Mouse (Mus musculus) C2C12 (cell line): ENCODE data around the gene Dock2.

Experiments
- CEBPB ChIP-seq: IDR thresholded peaks from one replicate; pipeline ENCODE4 v1.6.1; 2011; ENCODE audit warnings: low read depth, mild to moderate bottlenecking, control low read depth, moderate library complexity
- CTCF ChIP-seq: IDR thresholded peaks from one replicate; pipeline ENCODE4 v1.5.1; 2011; ENCODE audit not compliant: control insufficient read depth, insufficient read depth, insufficient read length
- MYOG ChIP-seq: IDR thresholded peaks from one replicate; pipeline ENCODE4 v1.6.1; 2011; ENCODE audit not compliant: control insufficient read depth, insufficient read length; ENCODE audit errors: extremely low read depth
- USF1 ChIP-seq: IDR thresholded peaks from one replicate; pipeline ENCODE4 v1.6.1; 2011; ENCODE audit warnings: low read depth, mild to moderate bottlenecking, control low read depth, moderate library complexity

GRCm38 (mm10) chr11:34193658-34194057, 590.0 kb downstream of the Dock2 start:
- TF ChIP-seq CTCF (no peak), MYOG (no peak), USF1 (no peak), CEBPB (no peak)
